Mouse (Mus musculus) induced T-regulatory cell, adult 2 months (primary cell): ENCODE measurements around the gene Prlr.

ENCODE experiments used
- DNase-seq: peaks from one replicate; pipeline ENCODE4 v3.0.0-alpha.2; 2012; ENCODE audit warnings: low read depth

The Prlr gene

GRCm38 (mm10) chr15:10235977-10236376, 58.9 kb downstream of the Prlr start:
- peak; percentile 25 for DNase-seq

- peak; percentile 21 for DNase-seq
Measured at GRCm38 (mm10) chr15:10236812-10237211, 59.8 kb downstream of the Prlr start.

GRCm38 (mm10) chr15:10238454-10238853, 61.4 kb downstream of the Prlr start:
- DNase-seq: no peak

GRCm38 (mm10) chr15:10240228-10240795, 63.3 kb downstream of the Prlr start:
- no peak for DNase-seq

GRCm38 (mm10) chr15:10242250-10242649, 65.2 kb downstream of the Prlr start:
- no peak for DNase-seq

GRCm38 (mm10) chr15:10249285-10249684, 72.2 kb downstream of the Prlr start:
- DNase-seq: no peak

GRCm38 (mm10) chr15:10250784-10251183, 73.7 kb downstream of the Prlr start:
- DNase-seq: no peak

- no peak for DNase-seq
Measured at GRCm38 (mm10) chr15:10252526-10252925, 75.5 kb downstream of the Prlr start.

- DNase-seq: no peak
Measured at GRCm38 (mm10) chr15:10262219-10262618, 85.2 kb downstream of the Prlr start.

GRCm38 (mm10) chr15:10262641-10263040, 85.6 kb downstream of the Prlr start:
- DNase-seq: no peak

- no peak for DNase-seq
Measured at GRCm38 (mm10) chr15:10263420-10263819, 86.4 kb downstream of the Prlr start.

GRCm38 (mm10) chr15:10264885-10265284, 87.8 kb downstream of the Prlr start:
- DNase-seq: no peak

GRCm38 (mm10) chr15:10267251-10267650, 90.2 kb downstream of the Prlr start:
- DNase-seq: no peak

- DNase-seq: no peak
Measured at GRCm38 (mm10) chr15:10276386-10276785, 99.3 kb downstream of the Prlr start.

- DNase-seq: no peak
Measured at GRCm38 (mm10) chr15:10277461-10277860, 100.4 kb downstream of the Prlr start.

- DNase-seq: no peak
Measured at GRCm38 (mm10) chr15:10281546-10281945, 104.5 kb downstream of the Prlr start.

GRCm38 (mm10) chr15:10283661-10284060, 106.6 kb downstream of the Prlr start:
- DNase-seq: no peak

GRCm38 (mm10) chr15:10296570-10296969, 119.5 kb downstream of the Prlr start:
- no peak for DNase-seq

GRCm38 (mm10) chr15:10298058-10298457, 121.0 kb downstream of the Prlr start:
- no peak for DNase-seq

GRCm38 (mm10) chr15:10299467-10299866, 122.4 kb downstream of the Prlr start:
- DNase-seq: no peak

GRCm38 (mm10) chr15:10306461-10306860, 129.4 kb downstream of the Prlr start:
- no peak for DNase-seq

GRCm38 (mm10) chr15:10311826-10312225, 134.8 kb downstream of the Prlr start:
- DNase-seq: no peak

- peak; percentile 42 for DNase-seq
Measured at GRCm38 (mm10) chr15:10313522-10314455, 136.8 kb downstream of the Prlr start.
